Mouse (Mus musculus): Measurements from ENCODE around the gene 5730409E04Rik. TPM values are rescaled to one million over a fixed set of nuclear protein-coding genes. Genes with fewer than 3 reads are reported as not detected.

The 5730409E04Rik gene
- polyA plus RNA-seq (2014; fragmentation: Nextera tagmentation; extraction: Ambion mirVana) = 0.40 and 0.71 TPM in 2 replicates

DNA sequence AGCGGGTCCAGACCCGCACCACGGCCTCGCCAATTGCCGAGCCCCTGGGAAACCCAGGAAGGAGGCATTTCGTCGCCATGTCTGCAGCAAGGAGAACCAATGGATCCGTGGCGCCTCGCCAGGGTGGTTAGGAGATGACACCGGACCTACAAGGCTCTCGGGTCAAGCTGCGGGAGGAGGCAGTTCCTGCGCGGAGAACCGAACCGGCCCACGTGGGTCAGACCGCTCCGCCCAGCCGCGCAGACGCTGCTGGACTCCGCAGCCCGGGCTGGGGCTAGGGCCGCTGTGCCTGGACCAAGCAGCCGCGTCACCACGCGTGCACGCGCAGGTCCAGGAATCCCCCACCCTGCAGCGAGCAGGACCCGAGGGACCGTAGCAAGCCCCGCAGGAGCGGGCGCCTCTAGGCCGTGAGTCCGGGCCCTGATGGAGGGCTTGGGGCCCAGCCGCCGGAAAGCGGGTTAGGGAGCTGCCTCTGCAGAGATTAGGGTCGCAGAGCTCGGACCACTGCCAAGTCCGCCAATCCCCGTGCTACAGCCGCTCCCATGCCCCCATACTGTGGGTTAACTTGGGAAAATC, at the start of gene 5730409E04Rik:
5730409E04Rik (plus strand) TSS at position 213 of the 576 bp plus-strand sequence.
- H3K36me3 ChIP-seq (ENCODE audit: control insufficient read depth, insufficient read depth, low read length) = no peaks in the 10 kb centered on the region
- peak within 1 kb of the TSS; percentile 88 for H3K4me2 ChIP-seq
- 1% methylated on average over 48 of the region's 48 CpGs for WGBS
- no peaks in the 10 kb centered on the region; the same call in 1 of the 2 replicates for H3K27me3 ChIP-seq (replicated peaks; ENCODE audit: control insufficient read depth, insufficient read depth, low read length)
- peak within 1 kb of the TSS; percentile 61 for H3K4me3 ChIP-seq (ENCODE audit: low read depth, low read length)
- ATAC-seq (replicated peaks; ENCODE audit: low FRiP score) (peak; percentile 72), DNase-seq (ENCODE audit: low spot score) (peak; percentile 66)
- H3K9ac ChIP-seq (ENCODE audit: low read depth, low read length) = peak within 1 kb of the TSS; percentile 60
- no peaks in the 10 kb centered on the region; the same call in 1 of the 2 replicates for H3K4me1 ChIP-seq (replicated peaks; ENCODE audit: control insufficient read depth, insufficient read depth, low read length)
- no peaks in the 10 kb centered on the region for H3K9me3 ChIP-seq (ENCODE audit: control insufficient read depth, low read length)
- 0 out of 2 replicates have a peak within 1 kb of the TSS, but pooled peaks have one; percentile 2 for H3K27ac ChIP-seq (ENCODE audit: low read depth, low read length)

- H3K27ac ChIP-seq (ENCODE audit: low read depth, low read length) = no peak overlapping the region
- DNase-seq (ENCODE audit: low spot score) (no peak), ATAC-seq (replicated peaks; ENCODE audit: low FRiP score) (no peak)
- no peak overlapping the region for H3K4me3 ChIP-seq (ENCODE audit: low read depth, low read length)
- no peaks in the 10 kb centered on the region for H3K4me1 ChIP-seq (replicated peaks; ENCODE audit: control insufficient read depth, insufficient read depth, low read length)
- no peaks in the 10 kb centered on the region for H3K9me3 ChIP-seq (ENCODE audit: control insufficient read depth, low read length)
- H3K4me2 ChIP-seq = no peak overlapping the region
- H3K9ac ChIP-seq (ENCODE audit: low read depth, low read length) = no peak overlapping the region
- peaks cover 35% of the 10 kb centered on the region for H3K36me3 ChIP-seq (ENCODE audit: control insufficient read depth, insufficient read depth, low read length)
- 86% methylated on average over 6 of the region's 6 CpGs for WGBS
- no peaks in the 10 kb centered on the region for H3K27me3 ChIP-seq (replicated peaks; ENCODE audit: control insufficient read depth, insufficient read depth, low read length)
These were observed 45.8 kb upstream of the 5730409E04Rik start for GRCm38 (mm10) chr4:126563798-126564197.

GRCm38 (mm10) chr4:126567243-126567642, 42.4 kb upstream of the 5730409E04Rik start:
- Histone ChIP-seq H3K27me3 (replicated peaks; ENCODE audit: control insufficient read depth, insufficient read depth, low read length) (no peaks in the 10 kb centered on the region), H3K9ac (ENCODE audit: low read depth, low read length) (no peak overlapping the region), H3K9me3 (ENCODE audit: control insufficient read depth, low read length) (no peaks in the 10 kb centered on the region), H3K36me3 (ENCODE audit: control insufficient read depth, insufficient read depth, low read length) (peaks cover 33% of the 10 kb centered on the region), H3K4me1 (replicated peaks; ENCODE audit: control insufficient read depth, insufficient read depth, low read length) (no peaks in the 10 kb centered on the region), H3K27ac (ENCODE audit: low read depth, low read length) (no peak overlapping the region), H3K4me2 (no peak overlapping the region), H3K4me3 (ENCODE audit: low read depth, low read length) (no peak overlapping the region)
- DNase-seq (ENCODE audit: low spot score) (no peak), ATAC-seq (replicated peaks; ENCODE audit: low FRiP score) (no peak)
- 94% methylated on average over 4 of the region's 4 CpGs for WGBS

DNA sequence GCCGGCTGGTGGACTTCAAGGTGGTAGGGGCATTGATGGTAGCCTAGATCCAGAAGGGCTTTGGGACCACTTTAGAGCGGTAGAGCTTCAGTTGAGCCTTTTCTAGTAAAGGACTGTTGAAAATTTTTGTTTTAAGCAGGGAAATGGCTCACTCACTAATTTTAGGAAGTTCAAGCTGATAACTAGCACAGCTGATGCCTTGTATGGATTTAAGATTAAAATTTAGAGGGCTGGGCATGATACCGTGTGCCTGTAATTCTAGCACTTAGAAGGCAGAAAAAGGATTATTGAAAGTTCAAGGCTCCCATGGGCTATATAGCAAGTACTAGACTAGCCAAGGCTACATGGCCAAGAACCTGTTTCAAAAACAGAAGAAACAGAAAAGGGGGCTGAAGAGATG, 39.8 kb upstream of the 5730409E04Rik start:
- WGBS = 94% methylated on average over 3 of the region's 3 CpGs
- Histone ChIP-seq H3K36me3 (ENCODE audit: control insufficient read depth, insufficient read depth, low read length) (peaks cover 55% of the 10 kb centered on the region), H3K4me2 (no peak overlapping the region), H3K4me1 (replicated peaks; ENCODE audit: control insufficient read depth, insufficient read depth, low read length) (no peaks in the 10 kb centered on the region), H3K4me3 (ENCODE audit: low read depth, low read length) (no peak overlapping the region), H3K9me3 (ENCODE audit: control insufficient read depth, low read length) (no peaks in the 10 kb centered on the region), H3K27me3 (replicated peaks; ENCODE audit: control insufficient read depth, insufficient read depth, low read length) (no peaks in the 10 kb centered on the region), H3K9ac (ENCODE audit: low read depth, low read length) (no peak overlapping the region), H3K27ac (ENCODE audit: low read depth, low read length) (no peak overlapping the region)
- ATAC-seq (replicated peaks; ENCODE audit: low FRiP score) = no peak
- DNase-seq (ENCODE audit: low spot score) = no peak

GRCm38 (mm10) chr4:126576281-126576680, 33.3 kb upstream of the 5730409E04Rik start:
- DNase-seq (ENCODE audit: low spot score) (no peak), ATAC-seq (replicated peaks; ENCODE audit: low FRiP score) (no peak)
- Histone ChIP-seq H3K9ac (ENCODE audit: low read depth, low read length) (no peak overlapping the region), H3K4me2 (no peak overlapping the region), H3K4me1 (replicated peaks; ENCODE audit: control insufficient read depth, insufficient read depth, low read length) (no peaks in the 10 kb centered on the region), H3K9me3 (ENCODE audit: control insufficient read depth, low read length) (no peaks in the 10 kb centered on the region), H3K27me3 (replicated peaks; ENCODE audit: control insufficient read depth, insufficient read depth, low read length) (no peaks in the 10 kb centered on the region), H3K4me3 (ENCODE audit: low read depth, low read length) (no peak overlapping the region), H3K36me3 (ENCODE audit: control insufficient read depth, insufficient read depth, low read length) (peaks cover 78% of the 10 kb centered on the region), H3K27ac (ENCODE audit: low read depth, low read length) (no peak overlapping the region)
- 96% methylated on average over 5 of the region's 5 CpGs for WGBS

- Histone ChIP-seq H3K4me2 (no peak overlapping the region), H3K4me1 (replicated peaks; ENCODE audit: control insufficient read depth, insufficient read depth, low read length) (no peaks in the 10 kb centered on the region), H3K9me3 (ENCODE audit: control insufficient read depth, low read length) (no peaks in the 10 kb centered on the region), H3K27me3 (replicated peaks; ENCODE audit: control insufficient read depth, insufficient read depth, low read length) (no peaks in the 10 kb centered on the region), H3K4me3 (ENCODE audit: low read depth, low read length) (no peak overlapping the region), H3K36me3 (ENCODE audit: control insufficient read depth, insufficient read depth, low read length) (peaks cover 69% of the 10 kb centered on the region), H3K27ac (ENCODE audit: low read depth, low read length) (no peak overlapping the region), H3K9ac (ENCODE audit: low read depth, low read length) (no peak overlapping the region)
- WGBS = 82% methylated on average over 3 of the region's 3 CpGs
- DNase-seq (ENCODE audit: low spot score) (no peak), ATAC-seq (replicated peaks; ENCODE audit: low FRiP score) (no peak)
These were observed 31.7 kb upstream of the 5730409E04Rik start for GRCm38 (mm10) chr4:126577920-126578319.

- Histone ChIP-seq H3K4me1 (replicated peaks; ENCODE audit: control insufficient read depth, insufficient read depth, low read length) (no peaks in the 10 kb centered on the region), H3K4me2 (no peak overlapping the region), H3K9me3 (ENCODE audit: control insufficient read depth, low read length) (no peaks in the 10 kb centered on the region), H3K27me3 (replicated peaks; ENCODE audit: control insufficient read depth, insufficient read depth, low read length) (no peaks in the 10 kb centered on the region), H3K4me3 (ENCODE audit: low read depth, low read length) (no peak overlapping the region), H3K27ac (ENCODE audit: low read depth, low read length) (no peak overlapping the region), H3K36me3 (ENCODE audit: control insufficient read depth, insufficient read depth, low read length) (peaks cover 63% of the 10 kb centered on the region), H3K9ac (ENCODE audit: low read depth, low read length) (no peak overlapping the region)
- DNase-seq (ENCODE audit: low spot score) (no peak), ATAC-seq (replicated peaks; ENCODE audit: low FRiP score) (no peak)
- WGBS = 78% methylated on average over 2 of the region's 2 CpGs
These were observed 30.5 kb upstream of the 5730409E04Rik start for GRCm38 (mm10) chr4:126579077-126579476.

DNA sequence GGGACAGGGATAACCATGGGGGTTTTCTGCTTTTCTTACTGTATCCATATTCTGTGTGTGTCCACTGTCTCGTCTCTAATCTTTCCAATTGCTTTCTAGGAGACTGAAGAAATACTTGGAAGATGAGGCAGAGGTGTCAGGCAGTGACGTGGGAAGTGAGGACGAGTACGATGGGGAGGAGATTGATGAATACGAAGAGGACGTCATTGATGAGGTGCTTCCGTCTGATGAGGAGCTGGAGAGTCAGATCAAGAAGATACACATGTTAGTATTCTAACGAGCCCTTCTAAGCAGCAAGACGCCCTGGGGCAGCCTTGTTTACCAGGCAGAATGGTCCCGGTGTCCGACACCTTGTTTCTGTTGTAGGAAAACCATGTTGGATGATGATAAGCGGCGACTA, 23.9 kb upstream of the 5730409E04Rik start:
- peaks cover 50% of the 10 kb centered on the region for H3K36me3 ChIP-seq (ENCODE audit: control insufficient read depth, insufficient read depth, low read length)
- no peak overlapping the region for H3K27ac ChIP-seq (ENCODE audit: low read depth, low read length)
- ATAC-seq (replicated peaks; ENCODE audit: low FRiP score) (no peak), DNase-seq (ENCODE audit: low spot score) (no peak)
- H3K4me3 ChIP-seq (ENCODE audit: low read depth, low read length) = no peak overlapping the region
- H3K9me3 ChIP-seq (ENCODE audit: control insufficient read depth, low read length) = no peaks in the 10 kb centered on the region
- H3K9ac ChIP-seq (ENCODE audit: low read depth, low read length) = no peak overlapping the region
- H3K27me3 ChIP-seq (replicated peaks; ENCODE audit: control insufficient read depth, insufficient read depth, low read length) = no peaks in the 10 kb centered on the region
- WGBS = 94% methylated on average over 13 of the region's 13 CpGs
- no peak overlapping the region for H3K4me2 ChIP-seq
- no peaks in the 10 kb centered on the region for H3K4me1 ChIP-seq (replicated peaks; ENCODE audit: control insufficient read depth, insufficient read depth, low read length)

DNA sequence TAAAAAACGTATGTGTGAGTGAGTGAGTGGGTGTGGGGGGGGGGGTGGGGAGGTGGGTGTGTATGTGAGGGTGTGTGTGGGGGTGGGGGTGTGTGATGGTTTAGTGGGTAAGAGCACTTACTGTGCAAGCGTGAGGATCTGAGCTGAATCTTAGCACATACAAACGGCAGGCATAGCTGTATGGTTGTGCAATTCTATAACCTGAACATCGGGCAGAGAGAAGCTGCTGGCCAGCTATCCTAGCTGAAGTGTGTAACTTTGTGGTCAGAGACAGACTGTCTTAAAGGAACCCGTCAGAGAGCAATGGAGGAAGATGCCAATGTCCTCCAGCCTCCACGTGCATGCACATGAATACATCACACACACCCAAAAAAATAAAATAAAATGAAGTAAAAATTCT, 17.6 kb upstream of the 5730409E04Rik start:
- H3K27me3 ChIP-seq (replicated peaks; ENCODE audit: control insufficient read depth, insufficient read depth, low read length) = no peaks in the 10 kb centered on the region
- no peaks in the 10 kb centered on the region for H3K4me1 ChIP-seq (replicated peaks; ENCODE audit: control insufficient read depth, insufficient read depth, low read length)
- H3K9ac ChIP-seq (ENCODE audit: low read depth, low read length) = no peak overlapping the region
- DNase-seq (ENCODE audit: low spot score) (no peak), ATAC-seq (replicated peaks; ENCODE audit: low FRiP score) (no peak)
- H3K9me3 ChIP-seq (ENCODE audit: control insufficient read depth, low read length) = no peaks in the 10 kb centered on the region
- no peak overlapping the region for H3K4me3 ChIP-seq (ENCODE audit: low read depth, low read length)
- H3K27ac ChIP-seq (ENCODE audit: low read depth, low read length) = no peak overlapping the region
- 80% methylated on average over 6 of the region's 6 CpGs for WGBS
- H3K4me2 ChIP-seq = no peak overlapping the region
- peaks cover 44% of the 10 kb centered on the region for H3K36me3 ChIP-seq (ENCODE audit: control insufficient read depth, insufficient read depth, low read length)
